ENCODE assay signal across 8 mouse cellular contexts in the genomic region with DNA sequence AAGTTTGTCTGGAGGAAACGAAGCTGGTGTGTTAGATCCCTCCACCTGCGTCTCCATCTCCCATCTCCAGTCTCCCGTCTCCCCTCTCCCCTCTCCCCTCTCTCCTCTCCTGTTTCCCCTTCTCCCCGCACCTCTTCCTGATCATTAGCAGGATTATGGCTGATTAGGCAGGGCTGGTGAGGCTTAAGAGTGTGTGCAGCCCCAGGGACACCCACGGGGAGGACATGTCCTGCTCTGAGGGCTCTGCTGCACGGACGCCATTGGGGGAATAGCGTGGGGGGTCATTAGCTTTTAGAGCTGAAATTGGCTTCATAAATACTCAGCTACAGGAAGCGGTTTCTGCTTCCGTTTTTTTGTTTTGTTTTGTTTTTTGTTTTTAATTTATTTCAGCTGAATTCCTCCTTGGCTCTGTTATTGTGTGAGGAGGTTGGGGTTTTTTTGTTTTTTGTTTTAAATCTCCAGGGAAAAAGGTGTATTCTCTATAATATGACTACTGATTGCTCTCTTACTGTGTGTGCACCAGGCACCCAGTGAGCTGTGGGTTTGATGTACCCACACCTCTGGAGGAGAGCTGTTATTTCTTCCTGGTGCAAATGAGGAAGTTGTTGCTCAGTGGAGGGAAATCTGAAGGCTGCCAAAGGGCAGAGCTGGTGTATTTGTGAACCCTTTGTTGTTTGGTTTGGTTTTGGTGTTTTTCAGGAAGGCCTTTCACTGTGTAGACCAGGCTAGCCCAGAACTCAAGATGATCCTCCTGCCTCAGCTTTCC. TPM values are rescaled to one million over a fixed set of nuclear protein-coding genes. Genes with fewer than 3 reads are reported as not detected.
DNase-seq lines count a peak whose midpoint lies in the region; ATAC-seq and TF ChIP-seq lines count a peak whose summit lies in the region.

No protein-coding gene starts in this region.

- peak; percentile 24 for DNase-seq in kidney, adult 2 months
- no peak for DNase-seq in kidney, adult 11 months
- no peak for DNase-seq in cerebellum, adult 9-11 months
- no peak for DNase-seq in urinary bladder, postnatal 4 days (ENCODE audit: low spot score in 2 of 2)
- DNase-seq in layer of hippocampus, adult 8-10 months (ENCODE audit: low spot score in 2 of 2): no peak

- no peak for TF ChIP-seq CTCF in kidney, adult 2 months (conservative IDR thresholded peaks at IDR 0.05; ENCODE audit: insufficient read depth, insufficient read length, low read depth, low read length)

- H3K4me1 ChIP-seq in kidney, adult 2 months (ENCODE audit: control insufficient read depth, insufficient read depth, low read length): peaks cover 15% of the 10 kb centered on the region
- peaks cover 26% of the 10 kb centered on the region for H3K4me1 ChIP-seq in midbrain, embryonic 16.5 days (ENCODE audit: control insufficient read depth, insufficient read depth, low read length)

- TF ChIP-seq POLR2A in kidney, adult 2 months (IDR thresholded peaks at IDR 0.05; ENCODE audit: low read depth, low read length): no peak

- H3K9ac ChIP-seq in midbrain, embryonic 16.5 days (ENCODE audit: low read depth, low read length): no peak overlapping the region

- no peaks in the 10 kb centered on the region for H3K9me3 ChIP-seq in midbrain, embryonic 16.5 days (replicated peaks; ENCODE audit: control insufficient read depth, low read length, poor library complexity, severe bottlenecking)

- peak overlapping the region; percentile 29; the same call in 1 of the 2 replicates for H3K27ac ChIP-seq in kidney, adult 2 months (ENCODE audit: insufficient read depth, low read depth, low read length)
- peak overlapping the region; percentile 5; the same call in 1 of the 2 replicates for H3K27ac ChIP-seq in midbrain, embryonic 16.5 days (ENCODE audit: low read length)

- ATAC-seq in CD4-positive, CD25-positive, alpha-beta regulatory T cell, adult 4 months: peak; percentile 45
- peak; percentile 77 for ATAC-seq in granulocyte monocyte progenitor cell, adult 5-6 weeks (replicated peaks; ENCODE audit: poor library complexity, severe bottlenecking)
- ATAC-seq in midbrain, embryonic 16.5 days: peak; percentile 39; the same call in 1 of the 2 replicates

- no peak overlapping the region for H3K4me3 ChIP-seq in kidney, adult 2 months (ENCODE audit: insufficient read depth, low read depth, low read length)
- no peak overlapping the region for H3K4me3 ChIP-seq in midbrain, embryonic 16.5 days (ENCODE audit: low read depth, low read length)

- no peaks in the 10 kb centered on the region for H3K36me3 ChIP-seq in kidney, adult 2 months (ENCODE audit: control insufficient read depth, insufficient read depth, low read length)
- no peaks in the 10 kb centered on the region for H3K36me3 ChIP-seq in midbrain, embryonic 16.5 days (ENCODE audit: control insufficient read depth, insufficient read depth, low read length)

- 32% methylated on average over 10 of the region's 10 CpGs for WGBS in kidney, adult 2 months
- WGBS in midbrain, embryonic 16.5 days: 20% methylated on average over 10 of the region's 10 CpGs

- no peak overlapping the region; the same call in 1 of the 2 replicates for H3K4me2 ChIP-seq in midbrain, embryonic 16.5 days (ENCODE audit: low read length)

- no peaks in the 10 kb centered on the region for H3K27me3 ChIP-seq in kidney, adult 2 months (replicated peaks; ENCODE audit: control insufficient read depth, insufficient read depth, low read length)
- no peaks in the 10 kb centered on the region for H3K27me3 ChIP-seq in midbrain, embryonic 16.5 days (ENCODE audit: control insufficient read depth, insufficient read depth, low read depth, low read length)

RNA-seq across cellular contexts. Expression of gene Galnt10, which starts 40.6 kb away (rescaled TPM):
- 10.5 and 11.1 TPM in 2 replicates for polyA plus RNA-seq in kidney, adult 2 months (2012; rRNA removed)
- polyA plus RNA-seq in CD4-positive, CD25-positive, alpha-beta regulatory T cell, adult 4 months (2017; shearing (Covaris generic)): 1 to 10 TPM; 7.4 to 8.3 TPM
- total RNA-seq in granulocyte monocyte progenitor cell, adult 5-6 weeks (2014; fragmentation: Nextera tagmentation): 5.1 and 6.8 TPM in 2 replicates
- 7.8 and 8.9 TPM in 2 replicates for total RNA-seq in granulocyte monocyte progenitor cell, adult 5-6 weeks (2017)
- 14.7 and 14.8 TPM in 2 replicates for polyA plus RNA-seq in midbrain, embryonic 16.5 days (2015; fragmentation: Nextera tagmentation; extraction: Ambion mirVana)
- 10 to 100 TPM in 1 of 4 experiments, 1 to 10 TPM in 3; 6.2 to 10.1 (median 7.3) TPM for total RNA-seq in layer of hippocampus, adult 8-10 months (2022)
